Mouse (Mus musculus): Measurements from ENCODE around the gene Gucd1.

The Gucd1 gene

GRCm38 (mm10) chr10:75517758-75518143 is at the start of gene Gucd1:
Gene Gucd1, minus strand, starts transcription at chr10:75517972.
- WGBS: under 1% methylated on average over 20 of the region's 20 CpGs

- WGBS: 81% methylated on average over 2 of the region's 2 CpGs
Observed at GRCm38 (mm10) chr10:75566765-75567164, 49.0 kb upstream of the Gucd1 start.

- 79% methylated on average over 5 of the region's 5 CpGs for WGBS
Observed at GRCm38 (mm10) chr10:75566321-75566720, 48.5 kb upstream of the Gucd1 start.

- 88% methylated on average over 7 of the region's 7 CpGs for WGBS
Observed at GRCm38 (mm10) chr10:75565906-75566305, 48.1 kb upstream of the Gucd1 start.

GRCm38 (mm10) chr10:75565436-75565835 is 47.7 kb upstream of the Gucd1 start:
- WGBS: 75% methylated on average over 6 of the region's 6 CpGs

GRCm38 (mm10) chr10:75564687-75565265 is 47.0 kb upstream of the Gucd1 start:
- WGBS: 89% methylated on average over 12 of the region's 12 CpGs

- WGBS: 94% methylated on average over 8 of the region's 8 CpGs
Observed at GRCm38 (mm10) chr10:75562596-75562995, 44.8 kb upstream of the Gucd1 start.

- 79% methylated on average over 10 of the region's 10 CpGs for WGBS
Observed at GRCm38 (mm10) chr10:75561071-75561654, 43.4 kb upstream of the Gucd1 start, which contains the start of gene Ggt1. Gene Ggt1, plus strand, starts transcription at chr10:75561604.

GRCm38 (mm10) chr10:75560549-75560899 is 42.8 kb upstream of the Gucd1 start:
- WGBS: 36% methylated on average over 6 of the region's 6 CpGs

GRCm38 (mm10) chr10:75559676-75560548 is 42.1 kb upstream of the Gucd1 start, which contains the start of gene Lrrc75b:
Gene Lrrc75b, minus strand, starts transcription at chr10:75560330.
- WGBS: under 1% methylated on average over 75 of the region's 75 CpGs

- WGBS: 5% methylated on average over 14 of the region's 14 CpGs
Observed at GRCm38 (mm10) chr10:75559041-75559675, 41.4 kb upstream of the Gucd1 start.

GRCm38 (mm10) chr10:75558515-75558914 is 40.7 kb upstream of the Gucd1 start:
- 17% methylated on average over 3 of the region's 3 CpGs for WGBS

- WGBS: 55% methylated on average over 9 of the region's 9 CpGs
Observed at GRCm38 (mm10) chr10:75556026-75556425, 38.3 kb upstream of the Gucd1 start.

- WGBS: 78% methylated on average over 6 of the region's 6 CpGs
Observed at GRCm38 (mm10) chr10:75555557-75555956, 37.8 kb upstream of the Gucd1 start.

- WGBS: 95% methylated on average over 8 of the region's 8 CpGs
Observed at GRCm38 (mm10) chr10:75554090-75554489, 36.3 kb upstream of the Gucd1 start.

- WGBS: 91% methylated on average over 13 of the region's 13 CpGs
Observed at GRCm38 (mm10) chr10:75552701-75553450, 35.1 kb upstream of the Gucd1 start.

GRCm38 (mm10) chr10:75552106-75552505 is 34.3 kb upstream of the Gucd1 start:
- 92% methylated on average over 2 of the region's 2 CpGs for WGBS

- WGBS: 56% methylated on average over 12 of the region's 12 CpGs
Observed at GRCm38 (mm10) chr10:75551175-75551574, 33.4 kb upstream of the Gucd1 start.

- 60% methylated on average over 7 of the region's 7 CpGs for WGBS
Observed at GRCm38 (mm10) chr10:75549886-75550285, 32.1 kb upstream of the Gucd1 start.

GRCm38 (mm10) chr10:75548486-75548885 is 30.7 kb upstream of the Gucd1 start:
- WGBS: 36% methylated on average over 14 of the region's 14 CpGs

- 65% methylated on average over 7 of the region's 7 CpGs for WGBS
Observed at GRCm38 (mm10) chr10:75547901-75548300, 30.1 kb upstream of the Gucd1 start.
